Mouse (Mus musculus): ENCODE data around the gene Trex1. TPM values are rescaled to one million over a fixed set of nuclear protein-coding genes. Genes with fewer than 3 reads are reported as not detected.

Trex1 gene
- total RNA-seq (2021), result 10 to 100 TPM; 14.8 to 15.1 TPM

GRCm38 (mm10) chr9:109059136-109059903, at the start of gene Trex1:
Gene Trex1, minus strand, starts transcription at chr9:109059734.
- peak; percentile 88 for DNase-seq
- intact Hi-C loops (cut with DNase I), result loop anchor here (5.0 kb wide), 1 partner anchor 57 kb away; no protein-coding TSS in a partner anchor

- intact Hi-C loops (cut with DNase I), result no loop called here
- DNase-seq, result no peak
Measured at GRCm38 (mm10) chr9:109107341-109107740, 47.8 kb upstream of the Trex1 start.

- DNase-seq, result no peak
- intact Hi-C loops (cut with DNase I), result no loop called here
Measured at GRCm38 (mm10) chr9:109105648-109106047, 46.1 kb upstream of the Trex1 start.

- peak; percentile 66 for DNase-seq
- intact Hi-C loops (cut with DNase I), result no loop called here
Measured at GRCm38 (mm10) chr9:109105011-109105410, 45.5 kb upstream of the Trex1 start.

GRCm38 (mm10) chr9:109104083-109104482, 44.5 kb upstream of the Trex1 start:
- intact Hi-C loops (cut with DNase I), result no loop called here
- no peak for DNase-seq

- no peak for DNase-seq
- intact Hi-C loops (cut with DNase I), result no loop called here
Measured at GRCm38 (mm10) chr9:109103250-109103649, 43.7 kb upstream of the Trex1 start.

- DNase-seq, result no peak
- intact Hi-C loops (cut with DNase I), result no loop called here
Measured at GRCm38 (mm10) chr9:109102541-109102940, 43.0 kb upstream of the Trex1 start.

GRCm38 (mm10) chr9:109101933-109102445, 42.5 kb upstream of the Trex1 start:
- intact Hi-C loops (cut with DNase I), result no loop called here
- DNase-seq, result no peak

- DNase-seq, result no peak
- intact Hi-C loops (cut with DNase I), result no loop called here
Measured at GRCm38 (mm10) chr9:109100307-109100928, 40.9 kb upstream of the Trex1 start.

- peak; percentile 66 for DNase-seq
- intact Hi-C loops (cut with DNase I), result no loop called here
Measured at GRCm38 (mm10) chr9:109098969-109099368, 39.4 kb upstream of the Trex1 start.

GRCm38 (mm10) chr9:109098366-109098765, 38.8 kb upstream of the Trex1 start:
- intact Hi-C loops (cut with DNase I), result no loop called here
- DNase-seq, result no peak

- peak; percentile 77 for DNase-seq
Measured at GRCm38 (mm10) chr9:109097831-109098230, 38.3 kb upstream of the Trex1 start.

GRCm38 (mm10) chr9:109097291-109097690, 37.8 kb upstream of the Trex1 start:
- intact Hi-C loops (cut with DNase I), result no loop called here

More at GRCm38 (mm10) chr9:109097831-109098230, 38.3 kb upstream of the Trex1 start:
- intact Hi-C loops (cut with DNase I), result no loop called here

GRCm38 (mm10) chr9:109096856-109097255, 37.3 kb upstream of the Trex1 start:
- DNase-seq, result no peak
- intact Hi-C loops (cut with DNase I), result no loop called here

More at GRCm38 (mm10) chr9:109097291-109097690, 37.8 kb upstream of the Trex1 start:
- DNase-seq, result no peak

GRCm38 (mm10) chr9:109096251-109096661, 36.7 kb upstream of the Trex1 start:
- peak; percentile 43 for DNase-seq
- intact Hi-C loops (cut with DNase I), result no loop called here

GRCm38 (mm10) chr9:109095137-109095982, 35.8 kb upstream of the Trex1 start, which contains the start of gene Plxnb1:
Gene Plxnb1, plus strand, starts transcription at chr9:109095389.
- DNase-seq, result peak; percentile 91
- intact Hi-C loops (cut with DNase I), result no loop called here

- intact Hi-C loops (cut with DNase I), result no loop called here
- DNase-seq, result no peak
Measured at GRCm38 (mm10) chr9:109094553-109095136, 35.1 kb upstream of the Trex1 start.

- DNase-seq, result peak; percentile 47
- intact Hi-C loops (cut with DNase I), result no loop called here
Measured at GRCm38 (mm10) chr9:109093786-109094552, 34.4 kb upstream of the Trex1 start.

GRCm38 (mm10) chr9:109092799-109093198, 33.3 kb upstream of the Trex1 start:
- DNase-seq, result no peak
- intact Hi-C loops (cut with DNase I), result no loop called here

GRCm38 (mm10) chr9:109091802-109092201, 32.3 kb upstream of the Trex1 start:
- DNase-seq, result no peak
- intact Hi-C loops (cut with DNase I), result no loop called here
